Mouse (Mus musculus) myocyte (in vitro differentiated cells): ENCODE data around the gene Kdm4b.

Source experiments
- CEBPB ChIP-seq: IDR thresholded peaks from 2 replicates; pipeline ENCODE4 v1.6.1; 2011; ENCODE audit warnings: mild to moderate bottlenecking, moderate library complexity; ENCODE audit not compliant: poor library complexity, insufficient read depth, severe bottlenecking
- E2F4 ChIP-seq: IDR thresholded peaks from one replicate; pipeline ENCODE4 v1.6.1; 2011; ENCODE audit warnings: mild to moderate bottlenecking, control low read depth, moderate library complexity; ENCODE audit not compliant: insufficient read depth
- MYOD1 ChIP-seq, 3 experiments: IDR thresholded peaks; one replicate each; pipeline ENCODE4 v1.6.1; 2011; ENCODE audit warnings: control low read depth in 2 of 3, low read depth in 2 of 3, mild to moderate bottlenecking in 2 of 3, moderate library complexity in 1 of 3; ENCODE audit not compliant: insufficient read length in 2 of 3, control insufficient read depth in 1 of 3
- MYOG ChIP-seq, 3 experiments: IDR thresholded peaks; one replicate each; pipeline ENCODE4 v1.6.1; 2011; ENCODE audit warnings: control low read depth in 2 of 3, low read depth in 2 of 3, mild to moderate bottlenecking in 2 of 3; ENCODE audit not compliant: insufficient read length in 2 of 3, control insufficient read depth in 1 of 3, insufficient read depth in 1 of 3
- POLR2A ChIP-seq: IDR thresholded peaks from one replicate; pipeline ENCODE4 v1.6.1; 2011; ENCODE audit warnings: low read depth, mild to moderate bottlenecking, control low read depth, moderate library complexity; ENCODE audit not compliant: insufficient read length
- USF1 ChIP-seq: IDR thresholded peaks from one replicate; pipeline ENCODE4 v1.6.1; 2011; ENCODE audit warnings: low read depth, mild to moderate bottlenecking, control low read depth, moderate library complexity

DNA sequence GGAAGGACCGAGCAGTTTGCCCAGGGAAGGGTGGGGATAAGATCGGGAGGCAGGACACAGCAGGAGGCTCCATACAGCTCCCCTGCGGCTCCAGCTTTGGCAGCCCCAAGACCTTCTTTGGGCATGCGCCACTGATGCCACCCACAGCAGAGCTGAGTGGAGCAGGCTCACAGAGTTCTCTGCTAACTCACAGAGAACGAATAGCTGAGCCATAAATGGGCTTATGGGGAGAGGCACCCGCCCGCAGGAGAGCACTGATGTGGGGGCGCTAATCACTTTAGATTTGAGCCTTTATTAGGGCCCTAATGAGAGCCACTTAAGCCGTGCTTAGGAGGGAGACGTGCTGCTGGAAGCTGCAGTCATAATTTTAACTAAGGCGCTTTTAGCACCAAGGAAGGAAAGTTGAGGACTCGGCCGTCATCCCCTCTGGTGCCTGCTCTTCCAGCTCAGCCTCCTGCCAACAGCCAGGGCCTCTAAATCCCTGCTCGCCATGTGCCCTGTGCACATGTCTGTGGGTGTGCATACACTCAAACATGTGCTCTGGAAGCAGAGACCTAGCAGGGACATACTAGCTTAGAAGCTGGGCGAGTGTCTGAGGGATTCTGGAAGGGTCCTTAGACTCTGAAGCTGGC is 45.3 kb downstream of the Kdm4b start:
- TF ChIP-seq POLR2A (no peak), E2F4 (no peak), MYOD1 (IDR thresholded peaks at IDR 0.05; ENCODE audit: control insufficient read depth in 1 of 3, insufficient read length in 2 of 3, low read depth in 2 of 3) (no peak), CEBPB (no peak), MYOG (IDR thresholded peaks at IDR 0.05; ENCODE audit: control insufficient read depth in 1 of 3, insufficient read depth in 1 of 3, insufficient read length in 2 of 3, low read depth in 2 of 3) (no peak), USF1 (no peak)
